Mouse (Mus musculus) cerebellum, adult 9-11 months (tissue): ENCODE data around the gene Defb47.

Experiments used
- DNase-seq: peaks from one replicate; pipeline ENCODE4 v3.0.0; 2022

Defb47 gene

GRCm38 (mm10) chr14:62997777-62998176, at the start of gene Defb47:
Gene Defb47 (plus strand): TSS chr14:62998077.
- no peak for DNase-seq

GRCm38 (mm10) chr14:62956091-62956490, 41.8 kb upstream of the Defb47 start:
- no peak for DNase-seq

GRCm38 (mm10) chr14:62963632-62964031, 34.2 kb upstream of the Defb47 start:
- no peak for DNase-seq

DNA sequence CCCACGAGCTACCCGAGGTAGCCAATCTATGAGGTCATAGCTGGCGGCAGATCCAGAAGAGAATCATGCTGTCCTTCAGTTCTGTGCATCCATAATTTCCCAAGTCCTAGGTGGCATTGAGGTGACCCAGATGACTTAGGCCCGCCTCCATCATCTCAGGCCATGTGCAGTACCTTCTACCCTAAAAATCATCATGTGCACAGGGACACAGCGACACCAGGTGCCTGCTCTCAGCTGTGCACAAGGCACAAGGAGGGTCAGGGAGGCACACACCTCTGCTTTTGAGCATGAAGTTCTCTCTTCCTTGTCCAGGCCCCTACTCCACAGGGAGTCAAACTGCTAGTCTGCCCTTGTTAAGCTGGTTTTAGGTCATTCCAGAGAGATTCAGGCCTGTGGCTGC, 32.5 kb upstream of the Defb47 start:
- no peak for DNase-seq

GRCm38 (mm10) chr14:62965811-62966520, 31.9 kb upstream of the Defb47 start:
- DNase-seq, result no peak

DNA sequence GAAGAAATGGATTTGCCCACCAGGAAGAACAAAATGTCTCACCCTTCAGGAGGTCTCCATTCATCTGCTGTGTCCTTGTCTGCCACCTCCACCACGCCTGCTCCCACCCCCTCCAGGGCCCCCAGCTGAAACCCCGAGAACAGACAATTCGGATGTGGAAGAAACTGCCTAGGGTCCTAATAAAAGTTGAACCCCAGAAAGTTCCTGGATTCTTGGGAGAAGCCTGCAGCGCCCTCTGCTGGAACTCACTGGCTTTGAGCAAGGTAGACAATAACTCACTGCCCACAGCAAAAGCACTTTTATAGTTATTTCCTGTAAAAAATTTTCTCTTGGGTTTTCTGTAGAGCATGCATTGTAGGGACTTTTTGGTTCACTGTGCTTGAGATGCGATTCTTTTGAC, 22.8 kb upstream of the Defb47 start:
- DNase-seq, result peak; percentile 30

- DNase-seq, result no peak
Measured at GRCm38 (mm10) chr14:62979815-62980214, 18.1 kb upstream of the Defb47 start.

DNA sequence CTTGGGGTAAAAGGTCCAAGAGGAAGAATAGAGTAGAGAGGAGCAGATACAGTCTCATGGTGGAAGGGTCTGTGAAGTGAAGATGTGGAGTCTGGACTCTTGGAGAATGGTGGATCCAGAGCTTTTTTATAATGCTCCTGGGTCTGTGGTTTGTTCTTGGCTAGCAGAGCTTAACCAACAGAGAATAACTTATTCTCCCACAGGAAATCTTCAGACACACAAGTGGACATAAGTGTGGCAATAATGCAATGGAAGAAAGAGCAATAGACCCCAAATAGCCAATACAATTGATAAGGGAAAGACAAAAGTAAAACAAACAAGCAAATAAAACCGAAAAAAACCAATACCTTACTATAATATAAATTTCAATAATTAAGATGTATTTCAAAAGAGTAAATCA, 13.5 kb upstream of the Defb47 start, which contains the start of gene Defb48:
Gene Defb48, minus strand, starts transcription at position 101 of the 400 bp plus-strand sequence.
- no peak for DNase-seq

DNA sequence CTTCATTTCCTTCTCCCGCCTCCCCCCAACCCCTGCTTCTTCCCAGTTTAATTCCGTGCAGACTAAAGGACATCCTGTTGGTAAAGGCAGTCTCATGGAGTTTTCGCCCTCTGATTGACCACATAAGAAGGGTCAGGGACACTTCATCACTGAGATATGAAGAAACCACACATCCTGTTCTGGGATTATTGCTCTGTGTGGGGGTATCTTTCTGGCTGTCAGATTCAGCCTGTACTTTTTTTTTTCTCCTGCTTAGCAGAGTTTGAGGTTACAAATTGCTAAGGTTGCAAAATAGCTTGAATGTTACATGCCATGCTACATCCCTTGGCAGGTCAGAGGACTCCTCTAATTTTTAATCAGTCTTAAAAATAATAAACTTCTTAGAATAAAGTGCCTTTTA, 6.6 kb upstream of the Defb47 start:
- DNase-seq, result no peak

GRCm38 (mm10) chr14:62991849-62992510, 5.9 kb upstream of the Defb47 start:
- no peak for DNase-seq

- DNase-seq, result no peak
Measured at GRCm38 (mm10) chr14:62998977-62999376, 1.1 kb downstream of the Defb47 start.

DNA sequence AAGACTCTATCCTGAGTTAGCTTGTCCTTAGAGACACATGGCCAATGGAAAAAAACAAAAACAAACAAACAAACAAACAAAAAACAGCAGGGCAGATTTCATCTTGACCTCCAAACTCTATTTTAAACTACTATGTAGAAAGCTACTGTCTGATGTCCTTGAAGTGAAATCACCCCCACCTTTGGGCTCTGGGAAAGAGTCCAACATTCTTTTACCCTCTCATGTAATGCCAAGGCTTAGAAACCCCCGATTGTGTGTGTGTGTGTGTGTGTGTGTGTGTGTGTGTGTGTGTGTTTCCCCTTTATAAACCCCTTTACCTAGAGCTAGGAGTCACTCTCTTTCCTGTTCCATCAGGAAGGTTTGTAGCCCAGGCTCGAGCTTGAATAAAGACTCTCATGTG, 4.7 kb downstream of the Defb47 start:
- no peak for DNase-seq

- DNase-seq, result no peak
Measured at GRCm38 (mm10) chr14:63011471-63011870, 13.6 kb downstream of the Defb47 start, which contains the start of gene Defb43. Gene Defb43 (plus strand): TSS chr14:63011771.

DNA sequence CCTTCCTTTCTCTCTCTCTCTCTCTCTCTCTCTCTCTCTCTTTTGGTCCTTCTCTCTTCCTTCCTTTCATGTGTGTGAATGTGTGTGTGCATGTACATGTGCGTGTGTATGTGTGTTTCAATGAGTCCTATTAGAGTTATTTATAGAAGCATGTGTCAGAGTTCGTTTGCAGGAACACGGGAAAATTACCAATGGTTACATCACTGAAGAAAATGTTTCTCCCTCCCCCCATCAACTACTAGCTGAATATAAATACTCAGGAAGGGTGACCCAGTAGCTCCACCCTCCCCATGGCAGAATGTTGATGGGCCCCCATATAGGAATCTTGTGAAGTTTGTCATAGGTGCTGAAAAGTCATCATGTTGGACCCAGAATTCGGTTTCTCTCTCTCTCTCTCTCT, 15.2 kb downstream of the Defb47 start:
- no peak for DNase-seq

DNA sequence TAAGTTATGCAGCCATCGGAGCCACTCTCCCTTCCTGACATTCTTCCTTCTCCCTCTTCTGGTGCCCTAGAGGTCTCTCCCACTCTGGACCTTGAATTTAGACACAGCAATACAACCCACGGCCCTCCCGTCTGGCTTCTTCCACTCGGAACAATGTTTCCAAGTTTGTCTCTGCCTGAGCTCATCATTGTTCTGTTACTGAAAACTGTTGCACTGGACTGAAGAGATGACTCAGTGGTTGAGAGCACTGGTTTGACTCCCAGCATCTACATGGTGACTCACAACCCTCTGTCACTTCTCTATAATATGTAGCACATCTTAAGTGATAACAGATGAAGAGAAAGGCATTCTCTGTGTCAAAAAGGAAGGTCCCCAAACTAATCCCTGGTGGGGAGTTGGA, 16.8 kb downstream of the Defb47 start:
- DNase-seq, result no peak

DNA sequence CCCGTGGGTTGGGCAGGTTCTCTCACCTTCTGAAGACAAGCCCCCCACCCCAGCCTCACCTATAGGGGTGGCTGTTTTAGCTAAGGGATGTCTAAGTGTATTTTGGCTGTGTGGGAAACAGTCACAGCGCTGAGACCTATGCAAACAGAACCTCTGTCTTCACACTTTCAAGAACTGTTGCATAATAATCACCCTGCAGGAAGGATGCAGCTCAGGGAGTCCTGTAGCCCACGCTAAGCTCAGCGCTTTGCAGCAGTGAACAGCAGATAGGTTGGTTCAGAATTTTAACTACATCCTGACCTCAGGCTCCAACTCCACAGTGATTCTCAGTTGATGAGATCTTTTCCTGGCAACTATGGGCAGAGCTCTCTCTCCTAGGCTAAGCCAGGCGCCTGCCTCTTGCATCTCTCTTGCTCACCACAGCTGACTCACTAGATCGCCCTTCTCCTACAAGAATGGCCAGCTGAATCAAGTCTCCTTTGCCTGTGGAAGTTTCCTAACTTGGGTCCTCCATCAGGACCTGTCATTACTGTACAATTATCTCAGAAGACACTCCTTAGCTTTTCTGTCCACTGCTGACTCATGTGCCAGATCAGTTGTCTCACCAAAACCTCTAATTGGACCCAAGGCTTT, 22.8 kb downstream of the Defb47 start:
- no peak for DNase-seq

GRCm38 (mm10) chr14:63046691-63047090, 48.8 kb downstream of the Defb47 start, which contains the start of gene Defb42:
Gene Defb42 (plus strand): TSS chr14:63046991.
- no peak for DNase-seq

- DNase-seq, result no peak
Measured at GRCm38 (mm10) chr14:63049910-63050370, 52.1 kb downstream of the Defb47 start, which contains the start of gene Defb30. Gene Defb30 (minus strand): TSS chr14:63049960.
